Mouse (Mus musculus) limb, embryonic 12.5 days (tissue): ENCODE measurements at regions not wholly inside any gene's neighbourhood (a gene's known extent, or its start where the extent isn't known, plus 50 kb on each side); places are given as distances from the start of the nearest gene placed in this dataset.

Source experiments
- ATAC-seq: fragments of 200-750 bp; cut with Nextera tagmentation; 2 replicates; pipeline ENCODE4 v1.8.0; 2017; ENCODE audit warnings: low read depth, moderate TSS enrichment; ENCODE audit not compliant: insufficient number of reproducible peaks, insufficient read depth, low FRiP score, low TSS enrichment
- H3K27ac ChIP-seq: fragments of 300-500 bp; sonication (generic); 2 replicates; pipeline ENCODE4 v1.5.1; 2016; ENCODE audit warnings: mild to moderate bottlenecking, moderate library complexity
- H3K27me3 ChIP-seq: fragments of 300-500 bp; sonication (generic); 2 replicates; pipeline ENCODE4 v1.6.1; 2016; ENCODE audit warnings: mild to moderate bottlenecking, moderate library complexity
- H3K36me3 ChIP-seq: fragments of 300-500 bp; sonication (generic); 2 replicates; pipeline ENCODE4 v1.6.1; 2016; ENCODE audit warnings: mild to moderate bottlenecking, moderate library complexity
- H3K4me1 ChIP-seq: fragments of 300-500 bp; sonication (generic); replicated peaks from 2 replicates; pipeline ENCODE4 v1.6.1; 2016
- H3K4me2 ChIP-seq: fragments of 300-500 bp; sonication (generic); 2 replicates; pipeline ENCODE4 v1.6.1; 2016; ENCODE audit warnings: mild to moderate bottlenecking, moderate library complexity
- H3K4me3 ChIP-seq: fragments of 300-500 bp; sonication (generic); replicated peaks from 2 replicates; pipeline ENCODE4 v1.5.1; 2016; ENCODE audit warnings: mild to moderate bottlenecking
- H3K9ac ChIP-seq: fragments of 300-500 bp; sonication (generic); replicated peaks from 2 replicates; pipeline ENCODE4 v1.6.1; 2016; ENCODE audit warnings: mild to moderate bottlenecking, moderate library complexity
- H3K9me3 ChIP-seq: fragments of 300-500 bp; sonication (generic); 2 replicates; pipeline ENCODE4 v1.6.1; 2016; ENCODE audit warnings: mild to moderate bottlenecking, moderate library complexity
- WGBS: fragments of 180-500 bp; shearing (Covaris S2); methylation state at CpG from one replicate; pipeline ENCODE4 v1.1.7; 2016; 5-methylcytosine and 5-hydroxymethylcytosine counted together

DNA sequence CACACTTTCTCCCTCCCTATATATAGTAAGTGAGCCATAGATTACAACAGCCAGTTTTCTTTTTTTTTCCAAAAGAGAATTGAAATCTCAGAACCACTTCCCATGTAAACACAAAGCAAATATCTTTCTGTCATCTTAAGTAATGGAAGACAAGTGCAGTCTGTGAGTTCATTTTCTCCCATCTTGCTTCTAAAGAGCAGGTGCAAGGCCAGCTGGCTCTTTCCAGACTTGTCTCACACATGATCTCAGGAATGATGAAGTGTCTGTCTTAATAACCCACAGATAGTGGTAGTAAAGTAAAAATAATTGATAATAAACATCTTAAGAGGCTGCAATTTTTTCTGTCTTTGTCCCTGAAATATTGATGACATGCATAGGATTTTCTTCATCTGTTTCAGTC is 704.3 kb downstream of the Efnb2 start:
- no peak overlapping the region for H3K9ac ChIP-seq
- no peaks in the 10 kb centered on the region for H3K27me3 ChIP-seq
- H3K4me2 ChIP-seq: no peak overlapping the region
- no peaks in the 10 kb centered on the region for H3K4me1 ChIP-seq
- H3K27ac ChIP-seq: no peak overlapping the region
- H3K9me3 ChIP-seq: no peaks in the 10 kb centered on the region
- no peak for ATAC-seq
- no peaks in the 10 kb centered on the region for H3K36me3 ChIP-seq
- no peak overlapping the region for H3K4me3 ChIP-seq

GRCm38 (mm10) chr8:7954851-7955250 is 706.2 kb downstream of the Efnb2 start:
- no peak overlapping the region for H3K27ac ChIP-seq
- no peaks in the 10 kb centered on the region for H3K4me1 ChIP-seq
- ATAC-seq: no peak
- no peaks in the 10 kb centered on the region for H3K27me3 ChIP-seq
- H3K9me3 ChIP-seq: no peaks in the 10 kb centered on the region
- H3K4me3 ChIP-seq: no peak overlapping the region
- H3K36me3 ChIP-seq: no peaks in the 10 kb centered on the region
- H3K9ac ChIP-seq: no peak overlapping the region
- 90% methylated on average over 3 of the region's 3 CpGs for WGBS
- H3K4me2 ChIP-seq: no peak overlapping the region

DNA sequence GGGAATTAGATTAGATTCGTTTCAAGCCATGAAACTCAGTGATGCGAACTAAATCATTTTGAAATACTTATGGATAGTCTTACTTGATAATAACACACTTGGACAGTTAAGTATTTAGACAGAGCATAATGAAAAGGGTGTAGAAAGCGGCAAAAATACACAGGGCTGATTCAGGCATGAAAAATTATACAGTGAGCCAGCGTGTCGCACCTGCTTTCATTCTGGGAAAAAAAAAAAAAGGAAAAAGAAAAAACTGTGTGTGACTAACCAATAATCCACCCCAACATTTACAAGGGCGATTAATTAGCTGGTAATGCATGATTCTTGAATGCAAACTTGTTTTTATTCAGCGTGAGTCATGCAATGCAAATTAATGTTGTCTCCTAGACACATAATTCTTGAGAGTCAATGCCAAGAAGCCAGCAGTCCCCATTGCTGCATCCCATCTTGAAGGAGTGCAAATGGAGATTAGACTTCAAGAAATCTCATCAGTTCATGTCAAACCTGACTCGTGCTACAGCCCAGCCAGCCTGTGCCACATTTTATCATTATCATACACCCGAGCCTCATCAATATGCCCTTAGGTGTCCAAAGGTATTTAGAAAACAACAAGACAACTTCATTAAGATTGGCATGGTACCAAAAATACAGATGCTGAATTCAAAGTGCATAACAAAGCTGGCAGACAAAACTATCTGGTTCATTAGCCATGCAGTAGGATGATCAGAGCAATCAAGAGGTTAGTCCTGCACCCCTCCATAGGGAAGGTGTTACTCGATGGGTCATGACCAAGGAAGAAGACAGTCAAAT is 714.9 kb downstream of the Efnb2 start:
- WGBS: 83% methylated on average over 10 of the region's 10 CpGs
- no peaks in the 10 kb centered on the region for H3K4me1 ChIP-seq
- no peak overlapping the region for H3K27ac ChIP-seq
- H3K4me2 ChIP-seq: no peak overlapping the region
- no peaks in the 10 kb centered on the region for H3K9me3 ChIP-seq
- H3K27me3 ChIP-seq: no peaks in the 10 kb centered on the region
- no peaks in the 10 kb centered on the region for H3K36me3 ChIP-seq
- no peak for ATAC-seq
- H3K4me3 ChIP-seq: no peak overlapping the region
- no peak overlapping the region for H3K9ac ChIP-seq

GRCm38 (mm10) chr8:7936596-7936995 is 724.4 kb downstream of the Efnb2 start:
- 82% methylated on average over 2 of the region's 2 CpGs for WGBS
- Histone ChIP-seq H3K4me1 (no peaks in the 10 kb centered on the region), H3K9me3 (no peaks in the 10 kb centered on the region)

DNA sequence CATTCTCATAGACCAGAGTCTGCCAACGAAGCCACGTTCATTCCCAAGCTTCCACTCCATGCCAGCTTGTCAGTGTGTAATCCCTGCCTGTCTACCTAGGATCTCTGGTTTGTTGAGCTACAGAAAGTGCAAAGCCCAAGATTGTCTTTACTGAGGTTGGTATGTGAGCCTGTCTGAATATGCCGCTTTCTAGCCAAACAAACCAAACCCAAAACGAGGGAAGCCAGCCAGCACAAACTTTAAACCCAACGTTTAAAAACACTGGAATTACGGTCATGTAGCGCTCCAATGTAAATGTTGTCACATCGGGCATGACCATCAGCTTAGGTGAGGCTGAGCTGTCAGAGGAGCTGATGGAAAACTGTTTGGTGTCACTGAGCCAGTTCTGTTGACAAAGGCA is 741.6 kb downstream of the Efnb2 start:
- Histone ChIP-seq H3K9ac (no peak overlapping the region), H3K36me3 (no peaks in the 10 kb centered on the region), H3K9me3 (no peaks in the 10 kb centered on the region), H3K4me3 (no peak overlapping the region), H3K27me3 (no peaks in the 10 kb centered on the region), H3K27ac (no peak overlapping the region), H3K4me1 (no peaks in the 10 kb centered on the region), H3K4me2 (no peak overlapping the region)
- ATAC-seq: no peak
- WGBS: 78% methylated on average over 8 of the region's 8 CpGs

More at GRCm38 (mm10) chr8:7936596-7936995, 724.4 kb downstream of the Efnb2 start:
- Histone ChIP-seq H3K4me2 (no peak overlapping the region), H3K4me3 (no peak overlapping the region), H3K9ac (no peak overlapping the region), H3K27ac (no peak overlapping the region), H3K27me3 (no peaks in the 10 kb centered on the region), H3K36me3 (no peaks in the 10 kb centered on the region)
- ATAC-seq: no peak

- Histone ChIP-seq H3K9me3 (no peaks in the 10 kb centered on the region), H3K36me3 (no peaks in the 10 kb centered on the region), H3K9ac (no peak overlapping the region), H3K4me3 (no peak overlapping the region), H3K27ac (no peak overlapping the region), H3K4me2 (no peak overlapping the region), H3K27me3 (no peaks in the 10 kb centered on the region), H3K4me1 (no peaks in the 10 kb centered on the region)
- 73% methylated on average over 3 of the region's 3 CpGs for WGBS
- no peak for ATAC-seq
These were observed 766.7 kb downstream of the Efnb2 start for GRCm38 (mm10) chr8:7894338-7894737.

GRCm38 (mm10) chr8:7853169-7853568 is 807.9 kb downstream of the Efnb2 start:
- Histone ChIP-seq H3K4me2 (no peak overlapping the region), H3K9me3 (no peaks in the 10 kb centered on the region), H3K27ac (no peak overlapping the region), H3K4me1 (no peaks in the 10 kb centered on the region), H3K27me3 (no peaks in the 10 kb centered on the region), H3K9ac (no peak overlapping the region), H3K36me3 (no peaks in the 10 kb centered on the region), H3K4me3 (no peak overlapping the region)
- 84% methylated on average over 1 of the region's 1 CpGs for WGBS
- no peak for ATAC-seq

- ATAC-seq: no peak
- Histone ChIP-seq H3K27me3 (no peaks in the 10 kb centered on the region), H3K9ac (no peak overlapping the region), H3K36me3 (no peaks in the 10 kb centered on the region), H3K9me3 (no peaks in the 10 kb centered on the region), H3K4me2 (no peak overlapping the region), H3K4me3 (no peak overlapping the region), H3K4me1 (no peaks in the 10 kb centered on the region), H3K27ac (no peak overlapping the region)
These were observed 810.5 kb downstream of the Efnb2 start for GRCm38 (mm10) chr8:7850573-7850972.

- Histone ChIP-seq H3K4me3 (no peak overlapping the region), H3K9ac (no peak overlapping the region), H3K36me3 (no peaks in the 10 kb centered on the region), H3K4me2 (no peak overlapping the region), H3K9me3 (0 out of 2 replicates have a peak, but pooled peaks cover 5% of the 10 kb centered on the region), H3K27me3 (no peaks in the 10 kb centered on the region), H3K4me1 (no peaks in the 10 kb centered on the region), H3K27ac (no peak overlapping the region)
- no peak for ATAC-seq
- 82% methylated on average over 5 of the region's 5 CpGs for WGBS
These were observed 829.1 kb downstream of the Efnb2 start for GRCm38 (mm10) chr8:7831948-7832347.

DNA sequence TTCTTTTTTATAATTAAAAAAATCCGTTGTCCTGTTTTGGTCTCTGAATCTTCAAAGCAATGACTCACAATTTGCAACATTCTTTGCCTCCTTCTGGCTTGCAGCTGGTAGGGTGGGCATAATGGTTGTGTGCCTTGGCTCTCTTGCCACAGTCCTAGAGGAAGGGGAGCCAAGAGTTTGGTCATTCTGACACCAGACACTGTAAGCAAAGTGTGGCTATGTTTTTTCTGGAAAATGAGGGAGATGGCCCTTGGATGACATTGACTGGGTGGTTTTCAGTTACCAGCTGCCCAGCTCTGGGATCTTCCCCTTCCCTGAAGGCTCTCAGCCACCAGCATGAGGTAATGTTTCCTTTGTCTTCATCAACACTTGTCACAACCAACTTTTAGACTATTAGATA is 833.2 kb downstream of the Efnb2 start:
- Histone ChIP-seq H3K4me2 (no peak overlapping the region), H3K9me3 (no peaks in the 10 kb centered on the region)
- no peak for ATAC-seq

DNA sequence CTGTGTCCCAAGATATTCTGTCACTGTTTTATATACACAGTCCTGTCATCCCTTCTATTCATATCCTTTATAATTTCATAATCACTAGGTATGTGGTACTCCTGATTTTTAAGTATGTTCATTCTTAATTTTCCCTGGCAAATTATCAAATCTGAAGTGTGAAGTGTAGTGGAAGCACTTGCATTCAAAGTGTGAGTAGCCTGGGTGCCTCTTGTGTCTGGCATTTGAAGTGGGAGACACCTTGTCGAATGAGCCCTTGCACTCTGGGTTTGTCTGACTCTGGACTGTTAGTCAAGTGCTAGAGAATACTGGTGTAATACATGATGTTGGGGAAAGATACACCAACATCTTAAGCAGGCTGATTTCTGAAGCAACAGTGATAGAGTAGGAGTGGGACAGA is 852.6 kb downstream of the Efnb2 start:
- Histone ChIP-seq H3K4me2 (no peak overlapping the region), H3K4me1 (no peaks in the 10 kb centered on the region), H3K27me3 (no peaks in the 10 kb centered on the region), H3K9me3 (no peaks in the 10 kb centered on the region), H3K9ac (no peak overlapping the region), H3K4me3 (no peak overlapping the region), H3K27ac (no peak overlapping the region), H3K36me3 (no peaks in the 10 kb centered on the region)
- 92% methylated on average over 1 of the region's 1 CpGs for WGBS
- ATAC-seq: no peak

More for the DNA sequence above, 833.2 kb downstream of the Efnb2 start:
- H3K4me3 ChIP-seq: no peak overlapping the region
- no peak overlapping the region for H3K27ac ChIP-seq
- H3K4me1 ChIP-seq: no peaks in the 10 kb centered on the region
- H3K27me3 ChIP-seq: no peaks in the 10 kb centered on the region
- H3K36me3 ChIP-seq: no peaks in the 10 kb centered on the region
- H3K9ac ChIP-seq: no peak overlapping the region
- WGBS: 75% methylated on average over 1 of the region's 1 CpGs

DNA sequence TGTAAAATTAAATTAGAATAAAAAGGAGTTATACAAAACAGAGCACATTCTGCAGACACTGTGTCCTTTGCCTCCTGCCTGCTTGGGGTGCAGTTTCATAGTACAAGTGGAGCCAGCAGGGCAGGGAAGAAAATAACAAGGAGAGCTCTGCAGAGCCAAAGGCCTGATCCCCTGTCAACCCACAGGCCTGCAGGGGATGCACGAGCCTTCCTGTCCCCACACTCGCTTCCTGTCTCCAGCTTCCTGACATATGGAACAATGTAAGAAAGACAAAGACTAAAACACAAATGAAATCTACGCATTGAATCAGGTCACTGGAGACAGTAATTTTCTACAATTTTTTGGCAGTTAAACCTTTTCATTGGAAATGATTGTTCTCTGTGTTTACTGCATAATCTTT is 861.8 kb downstream of the Efnb2 start:
- 67% methylated on average over 3 of the region's 3 CpGs for WGBS
- Histone ChIP-seq H3K4me2 (no peak overlapping the region), H3K36me3 (no peaks in the 10 kb centered on the region), H3K27ac (no peak overlapping the region), H3K9ac (no peak overlapping the region), H3K4me1 (no peaks in the 10 kb centered on the region), H3K9me3 (no peaks in the 10 kb centered on the region), H3K4me3 (no peak overlapping the region), H3K27me3 (no peaks in the 10 kb centered on the region)
- ATAC-seq: no peak
